Mouse (Mus musculus) liver, adult 2 months (tissue): ENCODE data around the gene Fam160a1.

ENCODE experiments used
- CTCF ChIP-seq: fragments of 200-500 bp; IDR thresholded peaks from 2 replicates; pipeline ENCODE4 v1.5.1; 2011; ENCODE audit warnings: low read depth, low read length, control low read depth
- POLR2A ChIP-seq: fragments of 200-500 bp; IDR thresholded peaks from 2 replicates; pipeline ENCODE4 v1.6.1; 2011; ENCODE audit warnings: low read length, control low read depth; ENCODE audit not compliant: insufficient read depth; ENCODE audit errors: extremely low read depth

DNA sequence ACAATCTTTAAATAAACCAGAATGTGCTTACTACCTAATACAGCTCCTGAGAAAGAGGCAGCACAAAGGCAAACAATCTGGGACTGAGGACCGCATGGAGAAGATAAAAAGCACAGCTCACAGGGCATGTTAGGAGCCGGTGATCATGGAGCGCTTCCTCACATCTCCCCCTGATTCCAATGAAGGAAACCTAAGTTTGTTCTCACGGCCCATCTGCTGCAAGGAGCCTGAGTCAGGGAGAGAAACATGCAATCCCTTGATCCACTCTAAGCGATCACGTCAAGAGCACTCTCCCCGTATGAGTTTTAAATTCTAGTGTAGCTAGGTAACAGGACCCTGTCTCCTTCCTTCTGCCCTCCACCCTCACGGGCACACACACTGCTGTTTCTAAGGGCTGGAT, 140.0 kb downstream of the Fam160a1 start:
- no peak for TF ChIP-seq CTCF
- TF ChIP-seq POLR2A: no peak
